Mouse (Mus musculus): ENCODE results near the gene Mrps7.

DNA sequence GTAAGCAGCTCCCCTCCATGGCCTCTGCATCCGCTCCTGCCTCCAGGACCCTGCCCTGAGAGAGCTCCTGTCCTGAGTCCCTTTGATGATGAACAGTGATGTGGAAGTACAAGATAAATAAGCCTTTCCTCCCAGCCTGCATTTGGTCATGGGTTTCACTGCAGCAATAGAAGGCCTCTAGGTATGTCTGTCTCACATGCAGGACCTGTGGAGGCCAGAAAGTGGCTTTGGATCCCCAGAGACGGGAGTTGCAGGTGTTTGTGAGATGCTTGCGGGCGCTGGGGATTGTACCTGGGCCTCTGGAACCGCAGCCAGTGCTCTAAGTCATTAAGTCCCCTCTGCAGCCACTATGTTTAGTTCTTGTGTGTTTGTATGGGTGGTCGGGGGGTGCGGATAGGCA is 16.2 kb downstream of the Mrps7 start:
- TF ChIP-seq POU5F1 (IDR thresholded peaks at IDR 0.05; ENCODE audit: borderline replicate concordance, low read length) (no peak), CTCF (conservative IDR thresholded peaks at IDR 0.05; ENCODE audit: low read length) (no peak), NANOG (IDR thresholded peaks at IDR 0.05; ENCODE audit: borderline replicate concordance, low read length) (no peak)
